Mouse (Mus musculus) liver, embryonic 18 days (tissue): ENCODE data around the gene Gm49368. TPM values are rescaled to one million over a fixed set of nuclear protein-coding genes. Genes with fewer than 3 reads are reported as not detected.

Source experiments
- polyA plus RNA-seq: library from polyadenylated mRNA; depleted of rRNA; stranded (reverse); fragments of >200 nt; gene quantifications from 2 replicates; pipeline ENCODE4 v1.2.3, GENCODE M21; 2012; rRNA removed

Gm49368 gene
- polyA plus RNA-seq: 0.12 and 0.17 TPM in 2 replicates

GRCm38 (mm10) chr7:128062456-128062855 is at the start of gene Gm49368, which contains the start of gene Itgam:
Gene Gm49368 (plus strand): TSS chr7:128062683.
Gene Itgam (plus strand): TSS chr7:128062640.

GRCm38 (mm10) chr7:128128741-128129720 is 66.5 kb downstream of the Gm49368 start, which contains the start of gene Itgax:
Gene Itgax (plus strand): TSS chr7:128129547.

GRCm38 (mm10) chr7:128154076-128154475 is 91.6 kb downstream of the Gm49368 start, which contains the start of gene Itgad:
Gene Itgad (plus strand): TSS chr7:128154376.

Other genes starting within 250 kb of the Gm49368 start
- 39.6 and 41.1 TPM in 2 replicates for gene Stx4a, start 238.4 kb upstream of the Gm49368 start, polyA plus RNA-seq
- gene Stx1b, start 238.1 kb upstream of the Gm49368 start, polyA plus RNA-seq: 2.5 and 2.9 TPM in 2 replicates
- gene Zfp646, start 186.5 kb upstream of the Gm49368 start, polyA plus RNA-seq: 5.3 and 5.5 TPM in 2 replicates
- 1.7 and 1.9 TPM in 2 replicates for gene Zfp668, start 185.9 kb upstream of the Gm49368 start, polyA plus RNA-seq
- gene Prss53, start 171.7 kb upstream of the Gm49368 start, polyA plus RNA-seq: 1.8 and 1.9 TPM in 2 replicates
- not detected in 2 replicates for gene Gm21974, start 167.2 kb upstream of the Gm49368 start, polyA plus RNA-seq
- gene Vkorc1, start 167.1 kb upstream of the Gm49368 start, polyA plus RNA-seq: 384 and 432 TPM in 2 replicates
- 21.6 TPM in 2 replicates for gene Bckdk, start 158.6 kb upstream of the Gm49368 start, polyA plus RNA-seq
- 11.1 and 11.5 TPM in 2 replicates for gene Kat8, start 150.2 kb upstream of the Gm49368 start, polyA plus RNA-seq
- gene Prss8, start 132.6 kb upstream of the Gm49368 start, polyA plus RNA-seq: 24.5 and 29.4 TPM in 2 replicates
- gene Prss36, start 116.0 kb upstream of the Gm49368 start, polyA plus RNA-seq: 3.5 and 4.0 TPM in 2 replicates
- gene Fus, start 95.2 kb upstream of the Gm49368 start, polyA plus RNA-seq: 203 and 208 TPM in 2 replicates
- gene Pycard, start 68.8 kb upstream of the Gm49368 start, polyA plus RNA-seq: 17.8 and 18.5 TPM in 2 replicates
- 0.07 TPM in 2 replicates for gene Trim72, start 58.7 kb upstream of the Gm49368 start, polyA plus RNA-seq
- gene Itgam, start within 50 bp of the Gm49368 start, polyA plus RNA-seq: 11.7 and 16.8 TPM in 2 replicates
- 0.24 and 0.34 TPM in 2 replicates for gene Itgax, start 66.9 kb downstream of the Gm49368 start, polyA plus RNA-seq
- gene Itgad, start 91.7 kb downstream of the Gm49368 start, polyA plus RNA-seq: 0.06 TPM in 2 replicates
- 0.60 and 0.66 TPM in 2 replicates for gene Cox6a2, start 143.7 kb downstream of the Gm49368 start, polyA plus RNA-seq
- 3.8 and 4.2 TPM in 2 replicates for gene Armc5, start 174.7 kb downstream of the Gm49368 start, polyA plus RNA-seq
- 0.86 and 0.96 TPM in 2 replicates for gene 9130023H24Rik, start 175.3 kb downstream of the Gm49368 start, polyA plus RNA-seq
- gene Tgfb1i1, start 184.1 kb downstream of the Gm49368 start, polyA plus RNA-seq: 5.0 and 5.9 TPM in 2 replicates
- 0.58 and 0.63 TPM in 2 replicates for gene Slc5a2, start 203.0 kb downstream of the Gm49368 start, polyA plus RNA-seq
- 17.0 and 18.5 TPM in 2 replicates for gene BC017158, start 235.5 kb downstream of the Gm49368 start, polyA plus RNA-seq